Mouse (Mus musculus) olfactory bulb, adult 2 months (tissue): ENCODE data around the gene Tcp11l1. TPM values are rescaled to one million over a fixed set of nuclear protein-coding genes. Genes with fewer than 3 reads are reported as not detected.

Source experiments
- H3K27ac ChIP-seq: fragments of 200-500 bp; 2 replicates; pipeline ENCODE4 v1.5.1; 2012; ENCODE audit warnings: low read depth, low read length; ENCODE audit not compliant: insufficient read depth
- H3K4me1 ChIP-seq: fragments of 200-500 bp; 2 replicates; pipeline ENCODE4 v1.6.1; 2012; ENCODE audit warnings: low read length; ENCODE audit not compliant: control insufficient read depth, insufficient read depth
- H3K4me3 ChIP-seq: fragments of 200-500 bp; 2 replicates; pipeline ENCODE4 v1.5.1; 2012; ENCODE audit warnings: mild to moderate bottlenecking, low read depth, low read length, moderate library complexity; ENCODE audit not compliant: insufficient read depth
- CTCF ChIP-seq: fragments of 200-500 bp; IDR thresholded peaks from 2 replicates; pipeline ENCODE4 v1.5.1; 2012; ENCODE audit warnings: low read depth, mild to moderate bottlenecking, low read length, moderate library complexity; ENCODE audit not compliant: insufficient read depth
- POLR2A ChIP-seq: fragments of 200-500 bp; IDR thresholded peaks from 2 replicates; pipeline ENCODE4 v1.6.1; 2012; ENCODE audit warnings: mild to moderate bottlenecking, low read depth, low read length, moderate library complexity; ENCODE audit not compliant: insufficient read depth
- WGBS: fragments of 180-500 bp; shearing (Covaris S2); methylation state at CpG from one replicate; pipeline ENCODE4 v1.1.7; 2018; 5-methylcytosine and 5-hydroxymethylcytosine counted together
- polyA plus RNA-seq: library from polyadenylated mRNA; stranded (reverse); fragments of >200 nt; gene quantifications from 2 replicates; pipeline ENCODE4 v1.2.4, GENCODE M21; 2012; ENCODE audit warnings: low replicate concordance; ENCODE audit not compliant: missing spikeins, insufficient read depth, insufficient read length

Tcp11l1 gene
- polyA plus RNA-seq, 1 experiment: not detected

DNA sequence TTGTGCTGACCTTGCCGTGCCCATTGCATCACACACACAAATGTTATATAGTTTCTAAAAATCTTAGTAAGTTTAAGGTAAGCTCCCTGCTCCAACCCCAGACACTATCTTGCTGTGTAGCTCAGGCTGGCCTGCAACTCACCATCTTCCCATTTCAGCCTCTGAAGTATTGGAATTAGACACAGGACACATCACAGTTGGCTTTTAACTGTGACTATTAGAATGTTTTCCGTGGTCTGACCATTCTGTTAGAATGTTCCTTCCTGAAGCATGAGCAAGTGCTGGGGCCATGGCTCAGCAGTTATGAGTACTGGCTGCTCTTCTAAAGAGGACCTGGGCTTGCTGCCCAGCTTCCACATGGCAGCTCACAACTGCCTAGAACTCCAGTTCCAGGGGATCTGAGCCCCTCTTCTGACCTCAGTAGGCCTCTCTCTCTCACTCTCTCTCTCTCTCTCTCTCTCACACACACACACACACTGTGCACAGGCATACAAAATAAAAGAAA lies 5.3 kb upstream of the Tcp11l1 start:
- Histone ChIP-seq H3K27ac (no peak overlapping the region), H3K4me1 (no peaks in the 10 kb centered on the region; the same call in 1 of the 2 replicates), H3K4me3 (no peak overlapping the region)
- TF ChIP-seq POLR2A (no peak), CTCF (no peak)
- 79% methylated on average over 2 of the region's 2 CpGs for WGBS

DNA sequence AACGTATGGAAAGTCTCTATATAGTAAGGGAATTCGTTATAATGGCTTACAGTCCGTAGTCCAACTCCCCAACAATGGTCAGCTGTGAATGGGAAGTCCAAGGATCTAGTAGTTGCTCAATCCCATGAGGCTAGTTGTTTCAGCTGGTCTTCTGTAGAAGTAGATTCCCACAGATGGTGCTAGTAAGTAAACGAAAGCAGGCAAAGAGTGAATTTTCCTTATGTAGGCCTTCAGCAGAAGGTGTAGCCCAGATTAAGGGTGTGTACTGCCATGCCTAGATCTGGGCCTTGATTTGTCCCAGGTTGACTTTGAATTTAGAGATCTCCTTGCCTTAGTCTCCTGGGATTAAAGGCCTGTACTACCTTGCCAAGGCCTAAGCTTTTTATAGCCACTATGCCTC lies 4.3 kb upstream of the Tcp11l1 start, which contains the start of gene Pin1rt1:
Gene Pin1rt1, minus strand, starts transcription at position 101 of the 400 bp plus-strand sequence.
- H3K4me1 ChIP-seq: no peaks in the 10 kb centered on the region; the same call in 1 of the 2 replicates
- no peak within 1 kb of the TSS for H3K4me3 ChIP-seq
- TF ChIP-seq POLR2A (no peak), CTCF (no peak)
- no peak within 1 kb of the TSS for H3K27ac ChIP-seq
- 95% methylated on average over 4 of the region's 4 CpGs for WGBS

DNA sequence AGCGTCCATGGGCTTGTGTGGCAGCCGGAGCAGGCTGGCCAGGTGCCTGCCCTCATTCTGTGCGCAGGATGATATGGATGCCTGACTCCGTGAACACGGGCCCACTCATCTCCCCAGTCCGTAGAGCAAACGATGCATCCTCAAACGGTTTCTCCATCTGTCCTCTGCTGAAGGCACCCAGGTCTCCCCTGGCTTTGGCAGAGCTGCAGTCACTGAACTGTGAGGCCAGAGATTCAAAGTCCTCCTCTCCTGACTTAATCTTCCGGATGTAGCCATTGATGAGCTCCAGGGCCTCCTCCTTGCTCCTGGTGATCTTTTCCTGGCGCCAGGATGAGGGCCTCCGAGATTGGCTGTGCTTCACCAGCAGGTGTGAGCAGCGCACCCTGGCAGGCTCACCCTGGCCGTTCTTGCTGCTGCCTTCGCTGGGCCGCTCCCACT lies 2.3 kb upstream of the Tcp11l1 start:
- no peak overlapping the region for H3K27ac ChIP-seq
- H3K4me3 ChIP-seq: no peak overlapping the region
- 60% methylated on average over 15 of the region's 15 CpGs for WGBS
- no peak for TF ChIP-seq CTCF
- no peak for TF ChIP-seq POLR2A
- peaks cover 2% of the 10 kb centered on the region; the same call in 1 of the 2 replicates for H3K4me1 ChIP-seq

DNA sequence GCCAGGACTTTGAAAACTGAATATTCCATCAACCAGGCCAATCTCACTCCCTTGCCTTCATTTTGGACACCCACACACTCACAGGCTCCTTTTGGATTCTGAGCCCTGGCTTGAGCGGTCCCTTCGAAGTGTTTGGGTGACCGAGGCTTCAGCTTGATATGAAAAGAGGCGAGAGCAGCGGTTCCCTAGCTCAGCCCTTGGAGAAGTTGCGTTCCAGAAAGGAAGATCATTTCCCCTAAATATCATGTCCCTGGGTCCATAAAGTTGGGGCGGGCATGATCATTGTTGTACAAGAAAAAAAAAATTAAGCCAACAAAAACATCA lies 479 bp upstream of the Tcp11l1 start:
- H3K4me1 ChIP-seq: peaks cover 2% of the 10 kb centered on the region; the same call in 1 of the 2 replicates
- WGBS: 3% methylated on average over 7 of the region's 7 CpGs
- H3K4me3 ChIP-seq: peak overlapping the region; percentile 96
- TF ChIP-seq POLR2A (no peak), CTCF (no peak)
- peak overlapping the region; percentile 81; the same call in 1 of the 2 replicates for H3K27ac ChIP-seq

DNA sequence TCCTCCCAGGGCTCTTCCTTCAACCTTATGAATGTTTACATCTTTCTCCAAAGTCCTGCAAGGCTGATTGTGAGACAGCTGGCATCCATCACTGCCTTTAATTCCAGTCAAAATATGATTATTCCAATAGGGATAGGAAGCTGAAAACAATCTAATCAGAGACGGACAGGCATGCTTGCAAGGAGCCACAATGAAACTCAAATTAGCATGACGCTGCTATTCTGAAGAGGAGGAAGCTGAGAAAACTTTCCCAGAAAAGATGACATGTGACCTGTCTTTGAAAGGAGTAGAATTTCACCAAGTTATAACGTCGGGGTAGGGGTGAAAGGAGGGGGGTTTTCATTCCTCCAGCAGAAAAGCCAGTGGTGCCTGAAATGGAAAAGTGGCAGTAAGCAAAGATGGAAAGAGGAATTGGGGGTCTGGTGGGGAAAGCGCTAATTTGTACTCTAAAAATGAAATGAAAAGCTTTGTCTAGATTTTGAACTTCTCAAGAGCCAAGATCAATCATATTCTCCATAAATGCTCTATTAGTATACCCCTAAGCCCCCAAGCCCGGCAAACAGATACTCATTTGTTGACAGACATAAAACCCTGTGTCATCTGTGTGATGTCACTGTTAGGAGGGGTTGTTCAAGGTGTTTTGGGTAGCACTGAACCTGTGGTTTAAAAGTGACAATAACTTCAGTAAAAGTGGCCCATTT lies 1.1 kb downstream of the Tcp11l1 start:
- no peak overlapping the region for H3K4me3 ChIP-seq
- peaks cover 2% of the 10 kb centered on the region; the same call in 1 of the 2 replicates for H3K4me1 ChIP-seq
- no peak overlapping the region for H3K27ac ChIP-seq
- no peak for TF ChIP-seq POLR2A
- no peak for TF ChIP-seq CTCF
- WGBS: 23% methylated on average over 6 of the region's 6 CpGs

DNA sequence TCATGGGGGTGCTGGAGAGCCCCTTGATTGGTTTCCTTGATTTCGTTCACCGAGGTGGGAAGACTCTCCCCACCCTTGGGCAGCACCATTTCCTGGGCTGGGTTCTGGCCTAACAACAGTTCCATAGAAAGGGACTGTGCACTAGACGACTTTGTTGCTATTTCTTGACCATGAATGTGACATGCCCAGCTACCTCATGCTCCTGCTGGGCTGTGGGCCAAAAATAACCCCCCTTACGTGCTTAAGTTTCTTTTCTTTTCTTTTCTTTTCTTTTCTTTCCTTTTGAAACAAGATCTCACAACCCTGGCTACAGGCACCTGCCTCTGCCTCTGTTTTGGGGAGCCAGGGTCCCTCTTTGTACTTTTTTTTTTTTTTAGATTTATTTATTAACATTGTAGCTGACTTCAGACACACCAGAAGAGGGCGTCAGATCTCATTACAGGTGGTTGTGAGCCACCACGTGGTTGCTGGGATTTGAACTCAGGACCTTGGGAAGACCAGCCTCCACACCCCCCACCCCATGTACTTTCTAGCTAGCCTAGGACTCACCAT lies 2.1 kb downstream of the Tcp11l1 start:
- Histone ChIP-seq H3K4me3 (no peak overlapping the region), H3K4me1 (peaks cover 2% of the 10 kb centered on the region; the same call in 1 of the 2 replicates), H3K27ac (no peak overlapping the region)
- TF ChIP-seq CTCF (no peak), POLR2A (no peak)
- 52% methylated on average over 6 of the region's 6 CpGs for WGBS

DNA sequence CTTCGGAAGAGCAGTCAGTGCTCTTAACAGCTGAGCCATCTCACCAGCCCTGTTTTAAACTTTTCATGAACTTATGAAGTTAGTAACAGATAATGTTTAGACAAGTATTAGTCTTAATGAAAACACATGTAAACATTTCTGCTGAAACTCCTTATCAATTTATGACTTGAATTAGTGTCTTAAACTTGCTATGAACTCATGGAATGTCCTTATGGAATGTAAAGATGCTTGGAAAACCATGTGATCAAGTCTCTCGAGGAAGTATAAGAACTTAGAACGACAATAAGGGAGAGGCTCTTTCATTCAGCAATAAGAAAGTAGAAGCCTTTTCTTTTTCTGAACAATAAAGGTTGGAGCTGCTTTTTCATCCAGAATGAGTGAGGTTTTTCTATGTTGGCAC lies 7.6 kb downstream of the Tcp11l1 start:
- Histone ChIP-seq H3K4me3 (no peak overlapping the region), H3K27ac (no peak overlapping the region), H3K4me1 (no peaks in the 10 kb centered on the region)
- no peak for TF ChIP-seq CTCF
- no peak for TF ChIP-seq POLR2A
- WGBS: 70% methylated on average over 3 of the region's 3 CpGs

DNA sequence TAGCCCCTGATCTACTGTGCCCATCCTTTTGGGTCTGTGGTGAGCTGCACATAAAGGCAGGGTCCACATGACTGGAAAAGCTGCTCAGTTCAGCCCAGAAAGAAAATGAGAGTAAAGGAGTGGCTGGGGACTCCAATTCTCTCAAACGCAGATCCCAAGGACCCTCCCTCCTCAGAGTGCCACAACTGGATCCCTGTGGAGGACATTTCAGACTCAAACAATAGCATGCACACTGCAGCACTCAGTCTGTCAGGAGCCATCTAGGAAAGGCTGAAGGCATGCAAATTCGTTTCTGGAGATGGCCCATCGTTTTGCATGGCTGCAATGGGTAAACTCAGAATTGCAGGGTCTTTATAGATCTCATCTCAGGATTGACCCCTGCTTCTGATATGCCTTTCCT lies 8.8 kb downstream of the Tcp11l1 start:
- TF ChIP-seq CTCF: no peak
- TF ChIP-seq POLR2A: no peak
- H3K4me1 ChIP-seq: no peaks in the 10 kb centered on the region
- 58% methylated on average over 3 of the region's 3 CpGs for WGBS
- no peak overlapping the region for H3K27ac ChIP-seq
- no peak overlapping the region for H3K4me3 ChIP-seq

DNA sequence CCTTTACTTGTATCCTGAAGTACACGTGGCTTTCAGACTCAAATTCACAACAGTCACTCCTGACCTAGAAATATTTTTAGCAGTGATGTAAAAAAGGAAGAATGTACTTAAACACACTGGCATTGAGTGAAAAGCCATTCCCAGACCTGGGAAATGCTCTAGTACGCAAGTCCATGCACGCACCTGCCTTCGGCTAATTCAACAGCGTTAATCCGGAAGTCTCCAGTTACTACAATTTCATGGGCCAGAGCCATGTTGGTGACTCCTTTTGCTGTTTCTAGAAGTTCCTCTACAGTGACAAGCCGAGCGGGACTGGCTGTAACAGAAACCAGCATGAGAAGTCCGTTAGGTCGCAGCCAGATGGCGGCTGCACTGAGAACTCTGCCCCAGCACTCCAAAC lies 12.3 kb downstream of the Tcp11l1 start:
- 89% methylated on average over 11 of the region's 11 CpGs for WGBS
- H3K27ac ChIP-seq: no peak overlapping the region
- no peak overlapping the region for H3K4me3 ChIP-seq
- H3K4me1 ChIP-seq: no peaks in the 10 kb centered on the region
- TF ChIP-seq POLR2A (no peak), CTCF (no peak)

DNA sequence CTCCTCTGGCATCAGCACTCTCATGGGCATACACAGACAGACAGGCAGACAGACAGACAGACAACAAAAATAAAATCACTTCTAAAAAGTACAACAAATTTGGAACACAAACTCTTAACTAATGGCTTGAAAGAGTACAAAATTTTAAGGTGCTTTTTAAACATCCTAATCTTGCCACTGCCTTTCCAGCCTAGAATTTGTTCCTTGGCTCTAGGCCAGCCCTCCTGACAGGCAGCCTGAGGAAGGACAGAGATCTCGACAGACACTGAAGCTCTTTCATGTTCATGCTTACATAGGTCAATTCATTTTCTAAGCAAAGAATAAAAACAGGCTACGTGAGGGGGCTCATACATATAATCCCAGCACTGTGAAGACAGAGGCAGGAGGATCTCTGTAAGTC lies 19.4 kb downstream of the Tcp11l1 start:
- H3K27ac ChIP-seq: no peak overlapping the region
- no peaks in the 10 kb centered on the region for H3K4me1 ChIP-seq
- H3K4me3 ChIP-seq: no peak overlapping the region
- TF ChIP-seq POLR2A (no peak), CTCF (no peak)
- 56% methylated on average over 2 of the region's 2 CpGs for WGBS
